ENCODE assay signal across 9 mouse cellular contexts in genomic region chr11:32157791-32158594, GRCm38 (mm10). TPM values are rescaled to one million over a fixed set of nuclear protein-coding genes. Genes with fewer than 3 reads are reported as not detected.
A peak's percentile ranks its signal among the peaks of the same experiment; 100 is the strongest.
DNase-seq lines count a peak whose midpoint lies in the region; ATAC-seq and TF ChIP-seq lines count a peak whose summit lies in the region.
"Had no signal": no experiment of that assay in that cellular context is flagged by ENCODE, and none has a peak within 500 bp of the region (broad histone marks: within the 10 kb centered on the region; RNA-seq: fewer than 3 reads in every experiment).

No protein-coding gene starts in this region.

- peak overlapping the region; percentile 26 for H3K4me2 ChIP-seq in forebrain, embryonic 14.5 days (ENCODE audit: low read length)
- H3K4me2 ChIP-seq: heart, embryonic 13.5 days; lung, embryonic 15.5 days had no signal

- no peak overlapping the region for H3K4me3 ChIP-seq in forebrain, embryonic 14.5 days (ENCODE audit: low read depth, low read length)
- H3K4me3 ChIP-seq in olfactory bulb, adult 2 months (ENCODE audit: insufficient read depth, low read depth, low read length): no peak overlapping the region
- H3K4me3 ChIP-seq: heart, embryonic 13.5 days; lung, embryonic 15.5 days had no signal

- peak; percentile 85 for ATAC-seq in forebrain, embryonic 14.5 days
- no peak for ATAC-seq in megakaryocyte, adult 5-6 weeks (ENCODE audit: poor library complexity, severe bottlenecking)

- no peak overlapping the region for H3K9ac ChIP-seq in forebrain, embryonic 14.5 days (ENCODE audit: low read length)
- H3K9ac ChIP-seq: heart, embryonic 13.5 days; lung, embryonic 15.5 days had no signal

- peak overlapping the region; percentile 96 for H3K27ac ChIP-seq in forebrain, embryonic 14.5 days (ENCODE audit: low read depth, low read length)
- H3K27ac ChIP-seq in olfactory bulb, adult 2 months (ENCODE audit: insufficient read depth, low read depth, low read length): peak overlapping the region; percentile 61
- H3K27ac ChIP-seq: heart, embryonic 13.5 days; lung, embryonic 15.5 days had no signal

- peaks cover 43% of the 10 kb centered on the region for H3K4me1 ChIP-seq in forebrain, embryonic 14.5 days (ENCODE audit: control insufficient read depth, insufficient read depth, low read length)
- peaks cover 18% of the 10 kb centered on the region for H3K4me1 ChIP-seq in olfactory bulb, adult 2 months (ENCODE audit: control insufficient read depth, insufficient read depth, low read length)

- H3K36me3 ChIP-seq in forebrain, embryonic 14.5 days (ENCODE audit: control insufficient read depth, insufficient read depth, low read length): no peaks in the 10 kb centered on the region
- H3K36me3 ChIP-seq: heart, embryonic 13.5 days; lung, embryonic 15.5 days had no signal

- 5% methylated on average over 18 of the region's 18 CpGs for WGBS in forebrain, embryonic 14.5 days
- WGBS in olfactory bulb, adult 2 months: 12% methylated on average over 18 of the region's 18 CpGs

- no peak for TF ChIP-seq POLR2A in olfactory bulb, adult 2 months (IDR thresholded peaks at IDR 0.05; ENCODE audit: insufficient read depth, low read depth, low read length)

- H3K27me3 ChIP-seq in forebrain, embryonic 14.5 days (replicated peaks; ENCODE audit: control insufficient read depth, insufficient read depth, low read length): no peaks in the 10 kb centered on the region

- peak; percentile 59 to 68 for DNase-seq in cerebellum, postnatal 25 days
- peak; percentile 99 for DNase-seq in forebrain, embryonic 14.5 days (ENCODE audit: low spot score)
- DNase-seq in left cerebral cortex, adult 11 months (ENCODE audit: low spot score): peak; percentile 59
- no peak for DNase-seq in urinary bladder, postnatal 14 days (ENCODE audit: low spot score)
- no peak for DNase-seq in heart, adult 18-20 months

- no peaks in the 10 kb centered on the region for H3K9me3 ChIP-seq in forebrain, embryonic 14.5 days (replicated peaks; ENCODE audit: control insufficient read depth, low read length)
- H3K9me3 ChIP-seq: heart, embryonic 13.5 days; lung, embryonic 15.5 days had no signal

- no peak for TF ChIP-seq CTCF in olfactory bulb, adult 2 months (IDR thresholded peaks at IDR 0.05; ENCODE audit: insufficient read depth, low read depth, low read length)

RNA-seq across cellular contexts. Expression of gene Il9r, which starts 42.1 kb away (rescaled TPM):
- not detected in 2 replicates for polyA plus RNA-seq in forebrain, embryonic 14.5 days (2014; fragmentation: Nextera tagmentation; extraction: Ambion mirVana)
- polyA plus RNA-seq in olfactory bulb, adult 2 months (2012; ENCODE audit: insufficient read depth, insufficient read length, low replicate concordance, missing spikeins): not detected in 2 replicates
- under 1 TPM; 0.07 to 0.46 TPM for total RNA-seq in heart, adult 18-20 months (2021)
- total RNA-seq in megakaryocyte, adult 5-6 weeks (2015): not detected in 2 replicates
- total RNA-seq in megakaryocyte, adult 5-6 weeks (2017): not detected in 2 replicates

RNA-seq across cellular contexts. Expression of gene Snrnp25, which starts 47.2 kb away (rescaled TPM):
- 59.8 and 67.0 TPM in 2 replicates for polyA plus RNA-seq in forebrain, embryonic 14.5 days (2014; fragmentation: Nextera tagmentation; extraction: Ambion mirVana)
- polyA plus RNA-seq in olfactory bulb, adult 2 months (2012; ENCODE audit: insufficient read depth, insufficient read length, low replicate concordance, missing spikeins): not detected in 2 replicates
- 10 to 100 TPM; 11.1 to 12.3 TPM for total RNA-seq in heart, adult 18-20 months (2021)
- 38.9 and 42.8 TPM in 2 replicates for total RNA-seq in megakaryocyte, adult 5-6 weeks (2015)
- total RNA-seq in megakaryocyte, adult 5-6 weeks (2017): 32.5 and 47.7 TPM in 2 replicates

Comparison
In these comparisons a context has a peak if more than half of its experiments do, and no peak if none do; other contexts are left out.
1. DNase-seq: peak in cerebellum, postnatal 25 days (2 of 2), forebrain, embryonic 14.5 days (single experiment) and left cerebral cortex, adult 11 months (single experiment); none in urinary bladder, postnatal 14 days (single experiment) and heart, adult 18-20 months (0 of 2).